Mouse (Mus musculus) retina, adult 2 months (tissue): ENCODE data around the gene Adcy9.

Experiments
- DNase-seq: peaks from one replicate; pipeline ENCODE4 v3.0.0-alpha.2; 2012; ENCODE audit warnings: low read depth, low spot score

The Adcy9 gene

DNA sequence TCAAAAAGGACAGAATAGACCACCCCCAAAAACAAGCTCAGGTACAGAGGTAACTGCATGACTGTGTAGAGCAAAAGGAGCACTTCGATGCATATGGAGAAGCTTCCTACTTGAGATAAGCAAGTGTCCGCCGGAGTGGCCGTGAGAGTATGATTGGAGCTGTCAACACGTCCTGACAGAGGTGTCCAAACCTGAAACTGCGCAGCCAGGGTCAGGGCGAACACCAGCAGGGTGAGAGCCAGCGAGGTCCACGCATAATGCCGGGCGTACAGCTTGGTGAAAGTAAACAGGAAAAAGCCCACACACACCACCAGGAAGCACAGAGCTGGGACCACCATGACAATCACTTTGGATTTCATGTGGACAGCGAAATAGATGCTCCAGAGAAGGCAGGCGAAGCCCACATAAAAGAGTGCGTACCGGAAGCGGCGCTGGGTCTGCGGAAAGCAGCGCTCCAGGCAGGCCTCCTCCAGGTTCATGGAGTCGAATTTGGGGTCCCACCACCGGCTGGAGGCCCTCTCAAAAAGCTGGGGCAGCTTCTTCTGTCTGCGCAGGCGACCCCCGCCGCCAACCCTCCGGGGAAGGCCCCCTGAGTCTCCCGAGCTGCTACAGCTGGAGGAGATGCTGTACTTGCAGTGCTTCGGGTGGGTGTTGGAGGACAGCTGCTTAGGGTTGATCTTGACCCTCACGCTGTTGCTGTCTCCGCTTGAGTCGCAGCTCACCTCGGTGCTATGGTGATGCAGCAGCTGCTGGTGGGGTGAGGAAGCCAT lies 1.3 kb downstream of the Adcy9 start:
- DNase-seq, result no peak

DNA sequence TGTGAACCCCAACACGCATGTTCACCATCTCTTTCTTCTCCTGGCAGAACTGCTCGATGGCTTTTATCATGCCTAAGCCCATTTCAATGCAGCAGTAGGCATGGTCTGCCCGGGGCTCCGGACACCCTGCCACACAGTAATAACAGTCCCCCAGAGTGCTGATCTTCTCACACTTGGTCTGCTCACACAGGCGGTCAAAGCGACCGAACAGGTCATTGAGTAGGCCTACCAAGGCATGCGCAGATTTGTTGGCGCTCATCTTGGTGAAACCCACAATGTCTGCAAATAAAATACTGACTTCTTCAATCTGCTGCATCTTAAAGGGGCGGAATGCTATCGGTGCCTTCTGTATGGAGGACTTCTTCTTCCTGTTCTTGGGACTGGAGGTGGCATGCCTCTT lies 2.2 kb downstream of the Adcy9 start:
- no peak for DNase-seq

DNA sequence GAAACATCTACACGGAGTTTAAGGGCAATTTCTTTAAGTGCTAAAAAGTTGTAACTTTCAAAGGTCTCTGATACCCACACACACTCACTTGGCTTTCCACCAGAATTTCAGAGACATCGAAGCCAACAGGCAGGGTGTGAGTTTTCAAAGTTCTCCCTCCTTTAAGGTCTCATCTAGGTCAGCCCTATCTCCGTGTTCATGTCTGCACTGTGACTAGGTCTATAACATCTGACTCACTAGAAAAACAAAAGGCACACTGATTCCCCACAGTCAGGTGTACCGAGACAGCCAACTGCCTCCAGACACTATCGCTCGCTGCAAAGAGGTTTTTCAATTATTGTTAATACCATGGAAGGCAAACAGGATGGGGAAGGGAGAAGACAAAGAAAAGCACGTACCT lies 2.8 kb downstream of the Adcy9 start:
- no peak for DNase-seq

GRCm38 (mm10) chr16:4414881-4415585 lies 5.3 kb downstream of the Adcy9 start:
- DNase-seq, result no peak

DNA sequence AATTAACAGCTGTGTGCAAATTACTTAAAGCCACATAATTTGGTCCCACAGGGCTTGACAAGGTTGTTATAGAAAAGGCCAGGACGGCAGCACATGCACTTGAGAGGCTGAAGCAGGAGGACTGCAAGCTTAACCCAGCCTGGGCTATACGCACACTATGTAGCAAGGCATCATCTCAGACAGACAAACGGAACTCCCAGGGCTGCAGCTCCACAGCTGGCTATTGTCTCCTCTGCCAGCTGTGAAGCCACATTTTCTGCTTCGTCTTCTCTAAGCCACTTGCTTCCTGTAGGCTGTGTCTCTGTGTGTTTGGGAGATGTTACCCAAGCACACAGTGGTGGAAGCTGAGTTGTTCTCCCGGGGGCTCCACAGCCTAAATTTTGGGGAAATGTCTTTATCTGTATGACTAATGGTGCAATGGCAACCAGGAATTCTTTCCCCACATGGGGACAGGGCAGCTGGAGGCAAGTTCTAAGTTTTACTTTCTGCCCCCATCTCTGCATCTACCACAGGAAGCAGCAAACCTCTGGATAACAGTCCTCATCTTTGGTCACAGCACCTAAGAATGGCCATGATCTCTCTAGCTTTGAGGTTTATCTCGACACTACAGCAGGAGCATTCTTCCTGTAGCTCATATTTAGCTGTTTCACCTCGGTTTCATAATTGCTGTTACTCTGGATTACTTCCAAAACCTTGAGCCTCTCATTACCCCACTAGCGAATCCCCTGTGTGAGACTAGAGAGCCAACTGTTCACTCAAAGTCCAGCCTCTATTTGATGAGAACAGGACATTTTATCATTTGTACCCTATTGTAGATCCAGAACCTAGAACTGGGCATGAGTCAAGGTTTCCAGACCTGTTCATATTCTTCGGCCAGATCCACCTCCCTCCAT lies 6.1 kb downstream of the Adcy9 start:
- no peak for DNase-seq

- DNase-seq, result no peak
Observed at GRCm38 (mm10) chr16:4413301-4413700, 7.0 kb downstream of the Adcy9 start.

DNA sequence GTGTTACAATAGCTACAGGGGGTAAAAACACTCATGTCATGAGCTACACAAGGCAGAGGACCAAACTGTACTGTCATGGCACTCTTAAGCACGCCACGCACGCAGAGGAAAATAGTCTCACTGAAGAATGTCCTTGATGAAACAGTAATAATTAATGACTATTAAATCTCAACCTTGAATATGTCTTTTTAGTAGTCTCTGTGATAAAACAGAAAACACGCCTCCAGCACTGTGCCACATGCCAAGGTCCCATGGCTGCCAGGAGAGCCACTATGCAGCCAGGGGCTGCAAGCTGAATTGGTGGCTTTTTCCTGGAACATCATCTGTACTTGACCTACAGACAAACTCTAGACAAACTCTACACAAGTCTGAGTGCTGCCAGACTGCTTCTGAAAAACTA lies 8.0 kb downstream of the Adcy9 start:
- DNase-seq, result no peak

GRCm38 (mm10) chr16:4411296-4411695 lies 9.0 kb downstream of the Adcy9 start:
- no peak for DNase-seq

- DNase-seq, result no peak
Observed at GRCm38 (mm10) chr16:4407536-4407935, 12.8 kb downstream of the Adcy9 start.

- DNase-seq, result no peak
Observed at GRCm38 (mm10) chr16:4406706-4407105, 13.6 kb downstream of the Adcy9 start.

DNA sequence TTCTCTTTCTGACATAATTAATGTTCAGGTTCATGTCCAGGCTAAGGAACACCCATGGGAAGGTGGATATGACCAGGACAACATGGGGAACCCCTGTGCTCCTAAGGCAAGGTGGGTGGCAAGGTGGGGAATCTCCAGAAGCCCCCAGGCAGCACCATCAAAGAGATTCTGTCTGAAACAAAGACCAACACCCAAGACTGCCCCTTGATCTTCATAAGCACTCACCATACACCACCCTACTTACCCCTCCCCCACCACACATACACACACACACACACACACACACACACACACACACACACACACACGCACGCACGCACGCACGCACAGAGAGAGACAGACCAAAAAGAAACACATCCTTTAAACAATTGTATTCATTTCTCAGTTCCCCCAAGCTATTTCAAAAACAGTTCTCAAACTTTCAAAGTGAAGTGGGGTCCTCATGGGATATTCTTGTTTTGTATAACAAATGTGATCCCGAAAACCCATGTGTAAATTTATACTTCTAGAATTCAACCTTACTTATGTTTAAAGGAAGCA lies 14.2 kb downstream of the Adcy9 start:
- no peak for DNase-seq

DNA sequence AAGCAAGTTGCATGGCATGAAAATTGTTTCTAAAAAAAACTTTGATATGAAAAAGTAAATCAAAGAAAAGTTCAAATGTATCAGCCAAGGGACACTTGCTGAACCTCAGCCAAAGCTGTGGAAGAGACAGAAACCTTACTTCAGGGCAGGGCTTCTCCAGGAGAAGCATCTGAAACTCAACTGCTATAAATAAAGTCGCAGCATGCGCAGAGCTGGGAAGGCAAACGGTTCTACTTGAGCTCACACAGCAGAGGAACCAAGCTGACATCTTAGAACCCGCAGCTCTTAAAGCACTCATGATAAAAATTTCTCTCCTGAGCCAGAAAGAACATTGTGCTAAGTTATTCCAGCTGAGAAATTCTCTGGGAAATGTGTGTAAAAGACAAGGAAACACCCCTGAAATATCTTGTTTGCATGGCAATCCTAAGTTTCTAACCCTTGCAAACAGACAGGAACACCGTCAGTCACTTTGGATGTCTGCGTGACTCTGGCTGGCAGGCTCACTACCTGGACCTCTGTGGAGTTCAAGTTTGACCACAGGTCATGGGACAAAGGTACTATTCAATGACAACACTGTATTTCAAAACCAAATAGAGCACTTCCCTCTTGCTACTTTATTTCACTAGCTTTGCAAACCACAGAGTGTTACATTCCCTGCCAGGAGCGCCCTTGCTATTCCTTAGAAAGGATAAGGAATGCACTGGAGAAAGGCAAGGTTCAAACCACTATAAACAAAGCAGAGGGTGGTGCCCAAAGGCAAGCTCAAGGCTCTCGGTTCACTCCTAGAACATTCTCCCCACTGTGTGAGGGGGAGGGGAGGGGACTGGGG lies 15.2 kb downstream of the Adcy9 start:
- DNase-seq, result no peak

- no peak for DNase-seq
Observed at GRCm38 (mm10) chr16:4401109-4401508, 19.2 kb downstream of the Adcy9 start.

- DNase-seq, result no peak
Observed at GRCm38 (mm10) chr16:4399471-4400223, 20.7 kb downstream of the Adcy9 start.

- DNase-seq, result no peak
Observed at GRCm38 (mm10) chr16:4398782-4399181, 21.5 kb downstream of the Adcy9 start.

- no peak for DNase-seq
Observed at GRCm38 (mm10) chr16:4397636-4398035, 22.7 kb downstream of the Adcy9 start.

GRCm38 (mm10) chr16:4395687-4396341 lies 24.5 kb downstream of the Adcy9 start:
- DNase-seq, result no peak

- no peak for DNase-seq
Observed at GRCm38 (mm10) chr16:4394991-4395590, 25.2 kb downstream of the Adcy9 start.

- DNase-seq, result no peak
Observed at GRCm38 (mm10) chr16:4383473-4384038, 36.7 kb downstream of the Adcy9 start.
